Mouse (Mus musculus) spleen, adult 2 months (tissue): ENCODE measurements around the gene Vti1a.

Experiments used
- CTCF ChIP-seq: fragments of 200-500 bp; IDR thresholded peaks from 2 replicates; pipeline ENCODE4 v1.5.1; 2011; ENCODE audit warnings: mild to moderate bottlenecking, inconsistent platforms; ENCODE audit not compliant: insufficient read depth, insufficient read length, insufficient replicate concordance; ENCODE audit errors: extremely low read depth
- POLR2A ChIP-seq: fragments of 200-500 bp; IDR thresholded peaks from 2 replicates; pipeline ENCODE4 v1.6.1; 2011; ENCODE audit warnings: low read depth, low read length, inconsistent platforms

GRCm38 (mm10) chr19:55483526-55483925, 167.4 kb downstream of the Vti1a start:
- TF ChIP-seq CTCF, result no peak
- TF ChIP-seq POLR2A, result no peak
